Mouse (Mus musculus) midbrain, embryonic 14.5 days (tissue): Measurements from ENCODE around the gene Tpi1. TPM values are rescaled to one million over a fixed set of nuclear protein-coding genes. Genes with fewer than 3 reads are reported as not detected.

Experiments
- ATAC-seq: fragments of 200-750 bp; cut with Nextera tagmentation; 2 replicates; pipeline ENCODE4 v1.8.0; 2017; ENCODE audit warnings: moderate number of reproducible peaks, moderate library complexity; ENCODE audit not compliant: low FRiP score, low TSS enrichment
- DNase-seq: peaks from one replicate; pipeline ENCODE4 v3.0.0-alpha.2; 2015
- H3K27ac ChIP-seq: fragments of 300-500 bp; sonication (generic); replicated peaks from 2 replicates; pipeline ENCODE4 v1.5.1; 2014; ENCODE audit warnings: mild to moderate bottlenecking, low read depth, low read length, moderate library complexity
- H3K27me3 ChIP-seq: fragments of 300-500 bp; sonication (generic); 2 replicates; pipeline ENCODE4 v1.6.1; 2014; ENCODE audit warnings: low read length, control low read depth, mixed read lengths; ENCODE audit not compliant: control insufficient read depth, insufficient read depth
- H3K36me3 ChIP-seq: fragments of 300-500 bp; sonication (generic); 2 replicates; pipeline ENCODE4 v1.6.1; 2014; ENCODE audit warnings: low read length, control low read depth; ENCODE audit not compliant: control insufficient read depth, insufficient read depth
- H3K4me1 ChIP-seq: fragments of 300-500 bp; sonication (generic); 2 replicates; pipeline ENCODE4 v1.6.1; 2014; ENCODE audit warnings: mild to moderate bottlenecking, antibody characterized with exemption, low read length, control low read depth; ENCODE audit not compliant: control insufficient read depth, insufficient read depth
- H3K4me2 ChIP-seq: fragments of 300-500 bp; sonication (generic); 2 replicates; pipeline ENCODE4 v1.6.1; 2014; ENCODE audit warnings: mild to moderate bottlenecking, low read length, moderate library complexity
- H3K4me3 ChIP-seq: fragments of 300-500 bp; sonication (generic); replicated peaks from 2 replicates; pipeline ENCODE4 v1.5.1; 2014; ENCODE audit warnings: low read depth, low read length
- H3K9ac ChIP-seq: fragments of 300-500 bp; sonication (generic); replicated peaks from 2 replicates; pipeline ENCODE4 v1.6.1; 2014; ENCODE audit warnings: mild to moderate bottlenecking, low read length, moderate library complexity
- H3K9me3 ChIP-seq: fragments of 300-500 bp; sonication (generic); 2 replicates; pipeline ENCODE4 v1.6.1; 2016; ENCODE audit warnings: low read length, control low read depth, mixed read lengths; ENCODE audit not compliant: control insufficient read depth
- WGBS: fragments of 180-500 bp; shearing (Covaris S2); extraction: QIAGEN DNeasy Blood & Tissue Kit; methylation state at CpG from one replicate; pipeline ENCODE4 v1.1.7; 2014; 5-methylcytosine and 5-hydroxymethylcytosine counted together
- polyA plus RNA-seq: library from polyadenylated mRNA; unstranded; fragments of >200 nt; fragmentation: Nextera tagmentation; extraction: Ambion mirVana; gene quantifications from 2 replicates; pipeline ENCODE4 v1.2.1, GENCODE M21; 2014

The Tpi1 gene
- polyA plus RNA-seq, 1 experiment from 2014 or later: 349 TPM

DNA sequence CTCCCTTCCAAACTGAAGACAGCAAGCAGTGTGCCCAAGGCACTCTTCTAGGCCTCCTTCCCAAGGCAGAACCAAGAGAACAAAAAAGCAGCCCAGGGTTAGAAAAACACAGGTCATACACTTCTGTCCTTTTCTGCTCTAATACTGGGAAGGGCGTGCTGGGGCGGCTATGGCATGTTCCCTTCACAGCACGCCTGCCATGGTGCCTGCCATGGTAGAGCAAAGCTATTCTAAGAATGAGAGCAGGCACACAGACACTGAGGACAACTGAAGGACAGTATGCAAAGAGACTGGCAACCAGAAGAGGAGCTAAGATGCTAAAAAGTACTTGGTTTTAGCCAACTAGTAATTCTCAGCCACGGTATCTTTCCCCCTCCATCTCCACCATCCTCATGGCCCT lies 8.0 kb upstream of the Tpi1 start:
- Histone ChIP-seq H3K4me2 (no peak overlapping the region), H3K4me1 (no peaks in the 10 kb centered on the region), H3K36me3 (peaks cover 95% of the 10 kb centered on the region), H3K9me3 (no peaks in the 10 kb centered on the region), H3K9ac (no peak overlapping the region), H3K27ac (no peak overlapping the region), H3K4me3 (no peak overlapping the region), H3K27me3 (no peaks in the 10 kb centered on the region)
- no peak for DNase-seq
- 97% methylated on average over 4 of the region's 4 CpGs for WGBS
- ATAC-seq: no peak

DNA sequence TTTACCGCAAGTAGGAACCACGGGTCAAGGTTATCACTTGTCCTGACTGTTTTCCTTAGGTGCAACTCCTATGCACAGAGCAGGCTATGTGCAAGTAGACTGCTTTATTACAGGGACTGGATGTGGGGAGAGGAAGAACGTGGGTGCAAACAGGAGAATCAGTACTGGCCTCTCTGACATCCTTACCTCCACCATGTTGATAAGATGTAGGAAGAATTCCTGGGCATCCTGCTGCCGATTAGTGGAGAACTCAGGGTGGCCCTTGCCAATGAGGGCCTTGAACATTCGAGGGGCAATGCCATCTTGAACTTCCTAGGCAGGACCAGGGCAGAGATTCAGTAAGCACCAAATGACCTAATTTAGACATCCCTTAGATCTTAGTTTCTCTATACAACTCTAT lies 6.8 kb upstream of the Tpi1 start:
- no peak overlapping the region for H3K9ac ChIP-seq
- H3K27ac ChIP-seq: no peak overlapping the region
- no peaks in the 10 kb centered on the region for H3K27me3 ChIP-seq
- no peak for ATAC-seq
- H3K4me3 ChIP-seq: no peak overlapping the region
- no peak for DNase-seq
- WGBS: 95% methylated on average over 5 of the region's 5 CpGs
- H3K36me3 ChIP-seq: peaks cover 100% of the 10 kb centered on the region
- H3K4me1 ChIP-seq: no peaks in the 10 kb centered on the region
- H3K4me2 ChIP-seq: no peak overlapping the region
- H3K9me3 ChIP-seq: no peaks in the 10 kb centered on the region

DNA sequence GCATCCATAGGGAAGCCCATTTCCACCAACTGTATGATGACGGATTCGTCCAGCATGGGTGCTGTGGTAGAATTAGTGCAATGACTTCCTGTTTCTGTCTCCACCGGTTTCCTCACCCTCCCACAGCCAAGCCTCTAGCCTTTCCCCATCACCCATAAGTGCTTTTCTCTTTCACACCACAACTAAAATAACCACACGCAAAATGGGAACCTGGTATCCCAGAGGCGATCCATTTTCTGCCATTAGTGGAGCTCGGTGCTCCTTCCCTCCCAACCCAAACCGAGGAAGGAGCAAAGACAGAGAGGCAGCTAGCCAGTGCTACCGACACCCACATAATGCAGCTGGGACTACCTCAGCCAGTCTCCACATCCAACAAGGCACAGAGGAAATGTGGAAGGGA lies 3.9 kb upstream of the Tpi1 start:
- H3K27me3 ChIP-seq: no peaks in the 10 kb centered on the region
- WGBS: 94% methylated on average over 8 of the region's 8 CpGs
- ATAC-seq: no peak
- H3K4me1 ChIP-seq: peaks cover 14% of the 10 kb centered on the region
- no peak overlapping the region for H3K4me2 ChIP-seq
- no peak overlapping the region for H3K4me3 ChIP-seq
- peaks cover 82% of the 10 kb centered on the region for H3K36me3 ChIP-seq
- H3K9ac ChIP-seq: no peak overlapping the region
- DNase-seq: no peak
- no peaks in the 10 kb centered on the region for H3K9me3 ChIP-seq
- no peak overlapping the region for H3K27ac ChIP-seq

DNA sequence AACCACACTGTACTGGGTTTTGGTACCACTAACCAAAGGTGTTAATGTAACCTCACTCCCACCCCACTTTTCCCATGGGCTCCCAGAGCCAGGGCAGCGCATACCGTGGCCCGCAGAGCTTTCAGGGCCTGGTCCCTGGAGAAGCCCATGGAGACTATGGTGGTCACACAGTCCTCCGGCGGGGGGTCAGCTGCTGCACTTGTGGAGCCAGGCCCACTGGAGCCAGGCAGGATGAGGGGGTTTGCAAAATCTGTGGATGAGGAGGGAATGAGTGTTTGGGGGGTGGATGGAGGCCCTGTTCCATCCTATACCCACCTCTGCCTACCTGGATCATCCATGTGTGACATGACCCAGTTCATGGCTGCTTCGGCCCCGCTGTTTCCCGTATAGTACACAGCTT lies 3.5 kb upstream of the Tpi1 start:
- no peak overlapping the region for H3K9ac ChIP-seq
- H3K9me3 ChIP-seq: no peaks in the 10 kb centered on the region
- DNase-seq (no peak), ATAC-seq (no peak)
- H3K27ac ChIP-seq: no peak overlapping the region
- no peaks in the 10 kb centered on the region for H3K27me3 ChIP-seq
- H3K4me3 ChIP-seq: no peak overlapping the region
- peaks cover 78% of the 10 kb centered on the region for H3K36me3 ChIP-seq
- WGBS: 96% methylated on average over 8 of the region's 8 CpGs
- H3K4me1 ChIP-seq: peaks cover 18% of the 10 kb centered on the region
- no peak overlapping the region for H3K4me2 ChIP-seq

DNA sequence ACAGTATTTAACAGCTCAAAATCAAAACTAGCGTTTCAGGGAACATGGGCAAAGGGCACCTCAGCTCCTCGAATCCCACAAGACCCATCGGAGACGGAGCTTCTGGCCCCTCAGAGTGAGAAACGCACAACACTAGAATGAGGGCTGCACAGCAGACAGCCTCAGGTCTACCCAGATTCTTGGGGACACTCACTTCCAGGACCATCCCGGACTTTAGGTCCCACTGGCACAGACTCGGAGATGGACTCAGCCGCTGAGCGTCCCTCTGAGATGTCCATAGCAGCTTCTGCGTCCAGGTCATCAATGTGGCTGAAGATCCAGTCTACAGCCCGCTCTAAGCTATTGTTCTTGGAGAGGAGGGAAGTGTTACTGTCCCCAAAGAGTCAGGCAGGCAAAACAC lies 3.0 kb upstream of the Tpi1 start:
- Histone ChIP-seq H3K4me3 (no peak overlapping the region), H3K36me3 (peaks cover 74% of the 10 kb centered on the region), H3K27ac (no peak overlapping the region), H3K27me3 (no peaks in the 10 kb centered on the region), H3K4me2 (no peak overlapping the region), H3K9ac (no peak overlapping the region), H3K9me3 (no peaks in the 10 kb centered on the region), H3K4me1 (peaks cover 22% of the 10 kb centered on the region)
- 95% methylated on average over 11 of the region's 11 CpGs for WGBS
- no peak for DNase-seq
- no peak for ATAC-seq

DNA sequence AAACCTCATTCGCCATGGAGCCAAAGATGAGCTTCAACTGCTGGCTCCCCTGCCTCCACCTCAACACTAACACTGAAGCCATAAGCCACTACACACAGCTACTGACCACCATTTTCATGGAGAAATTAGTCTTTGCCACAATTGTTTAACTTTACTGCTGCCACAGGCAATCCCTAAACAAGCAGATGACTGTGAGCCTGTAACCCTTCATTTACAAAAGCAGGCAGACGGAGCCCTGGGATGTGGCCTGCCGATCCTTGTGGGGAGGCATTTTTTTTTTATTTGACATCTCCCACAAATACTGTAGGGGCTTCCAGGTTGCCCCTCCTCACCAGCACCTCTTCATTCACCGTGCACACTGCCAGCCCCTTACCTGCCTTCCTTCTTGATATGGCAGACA lies 2.5 kb upstream of the Tpi1 start:
- Histone ChIP-seq H3K9me3 (no peaks in the 10 kb centered on the region), H3K4me1 (peaks cover 25% of the 10 kb centered on the region), H3K9ac (no peak overlapping the region), H3K27me3 (no peaks in the 10 kb centered on the region), H3K4me2 (no peak overlapping the region), H3K36me3 (peaks cover 74% of the 10 kb centered on the region), H3K4me3 (no peak overlapping the region), H3K27ac (no peak overlapping the region)
- DNase-seq (no peak), ATAC-seq (no peak)
- 90% methylated on average over 4 of the region's 4 CpGs for WGBS

DNA sequence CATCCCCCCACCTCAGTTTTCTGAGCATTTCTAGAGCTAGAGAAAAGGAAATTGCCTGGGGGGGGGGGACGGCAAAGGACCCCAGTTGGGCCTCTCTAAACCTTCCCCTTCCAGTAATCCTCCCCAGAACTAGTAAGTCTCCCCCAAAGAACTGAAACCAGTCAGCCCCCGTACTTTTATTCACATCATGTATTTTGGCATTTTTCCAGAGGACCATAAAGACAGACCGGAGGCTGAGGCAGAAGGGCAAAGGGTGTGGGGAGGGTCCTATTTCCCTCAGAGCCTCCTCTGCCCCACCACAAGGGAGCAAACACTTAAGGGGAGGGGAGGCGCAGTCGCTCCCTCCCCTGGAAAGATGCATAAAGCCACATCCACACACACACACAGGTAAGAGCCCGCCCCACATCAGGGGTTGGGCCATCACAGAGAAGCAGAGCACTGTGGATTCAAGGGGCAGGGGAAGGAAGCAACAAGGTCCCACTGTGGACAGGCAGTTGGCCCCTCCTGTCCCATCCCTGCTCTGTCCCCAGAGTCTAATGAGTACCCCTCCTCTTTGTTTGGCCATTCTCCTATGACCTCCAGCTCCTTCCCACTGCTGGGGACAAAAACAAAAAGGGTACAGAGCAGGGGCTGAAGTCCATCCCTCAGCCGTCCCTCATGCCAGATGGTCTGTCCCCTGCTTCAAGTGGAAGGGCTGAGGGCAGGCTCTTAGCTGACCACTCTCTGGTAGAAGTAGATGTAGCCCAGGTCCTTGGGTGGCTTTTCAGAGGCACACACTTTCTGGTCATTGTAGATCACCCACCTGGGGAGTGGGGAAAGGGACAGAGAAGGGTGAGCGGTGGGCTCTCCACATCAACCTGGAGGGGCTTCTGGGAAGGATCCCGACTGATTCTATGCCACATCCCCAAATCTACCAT lies 1.0 kb upstream of the Tpi1 start:
- no peak overlapping the region for H3K27ac ChIP-seq
- no peaks in the 10 kb centered on the region for H3K9me3 ChIP-seq
- 70% methylated on average over 9 of the region's 9 CpGs for WGBS
- H3K4me2 ChIP-seq: peak overlapping the region; percentile 92; the same call in 1 of the 2 replicates
- H3K36me3 ChIP-seq: peaks cover 65% of the 10 kb centered on the region
- H3K9ac ChIP-seq: no peak overlapping the region
- ATAC-seq (no peak), DNase-seq (no peak)
- H3K4me1 ChIP-seq: peaks cover 25% of the 10 kb centered on the region
- no peak overlapping the region for H3K4me3 ChIP-seq
- H3K27me3 ChIP-seq: no peaks in the 10 kb centered on the region

DNA sequence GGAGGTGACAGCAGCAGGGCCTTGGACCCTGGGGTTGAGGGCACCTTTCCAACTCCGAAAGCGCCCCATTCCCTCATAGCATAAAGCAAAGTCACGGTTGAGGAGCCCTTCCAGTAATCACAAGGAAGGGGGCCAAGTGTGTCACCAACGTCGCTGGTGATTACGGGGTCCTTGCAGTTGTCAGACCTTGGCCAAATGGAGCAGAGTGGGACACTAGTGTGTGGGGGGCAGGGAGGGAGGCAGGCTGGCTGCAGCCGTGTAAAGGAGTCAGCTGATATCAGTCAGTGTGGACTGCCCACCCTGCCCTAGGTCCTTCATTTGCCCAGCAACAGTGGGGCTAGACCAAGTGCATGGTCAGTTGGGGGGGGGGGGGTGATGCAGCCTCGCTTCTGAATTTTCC lies 352 bp upstream of the Tpi1 start:
- 41% methylated on average over 8 of the region's 8 CpGs for WGBS
- peaks cover 60% of the 10 kb centered on the region for H3K36me3 ChIP-seq

DNA sequence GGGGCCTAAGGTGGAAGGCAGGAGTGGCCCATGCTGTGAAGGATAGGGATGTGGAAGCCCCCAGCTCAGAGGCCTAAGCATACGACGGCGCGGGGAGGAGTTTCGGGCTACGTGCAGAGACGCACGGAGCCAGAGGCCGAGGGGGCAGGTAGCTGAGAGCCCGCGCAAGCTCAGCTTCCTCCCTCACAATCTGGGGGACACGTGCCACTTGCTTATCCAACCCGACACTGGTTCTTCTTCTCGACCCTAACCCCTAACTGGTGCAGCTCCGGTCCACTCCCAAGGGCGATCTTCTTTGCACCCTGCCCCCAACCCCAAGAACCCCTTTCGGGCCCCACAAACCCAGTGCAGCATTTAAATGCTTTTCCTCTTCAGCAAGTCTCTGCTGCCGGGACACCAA lies 600 bp downstream of the Tpi1 start:
- H3K4me1 ChIP-seq: peaks cover 39% of the 10 kb centered on the region
- peak overlapping the region; percentile 73 for H3K9ac ChIP-seq
- H3K36me3 ChIP-seq: peaks cover 50% of the 10 kb centered on the region
- H3K4me2 ChIP-seq: peak overlapping the region; percentile 92
- H3K27me3 ChIP-seq: no peaks in the 10 kb centered on the region
- 0% methylated on average over 18 of the region's 18 CpGs for WGBS
- peak overlapping the region; percentile 85 for H3K27ac ChIP-seq
- H3K9me3 ChIP-seq: no peaks in the 10 kb centered on the region
- H3K4me3 ChIP-seq: peak overlapping the region; percentile 62
- DNase-seq (peak; percentile 87), ATAC-seq (peak; percentile 66)

More for the DNA sequence above, 352 bp upstream of the Tpi1 start:
- Histone ChIP-seq H3K4me3 (peak overlapping the region; percentile 62), H3K27ac (0 out of 2 replicates have a peak overlapping the region, but pooled peaks have one; percentile 85), H3K27me3 (no peaks in the 10 kb centered on the region), H3K9ac (no peak overlapping the region), H3K4me1 (peaks cover 29% of the 10 kb centered on the region), H3K4me2 (peak overlapping the region; percentile 92), H3K9me3 (no peaks in the 10 kb centered on the region)
- ATAC-seq (peak; percentile 55; the same call in 1 of the 2 replicates), DNase-seq (no peak)
